Mouse (Mus musculus) ovary, postnatal 10 days (tissue): ENCODE measurements around the gene Wfdc18.

Source experiments
- DNase-seq: peaks from one replicate; pipeline ENCODE4 v3.0.0; 2022; ENCODE audit warnings: low spot score

Gene Wfdc18

DNA sequence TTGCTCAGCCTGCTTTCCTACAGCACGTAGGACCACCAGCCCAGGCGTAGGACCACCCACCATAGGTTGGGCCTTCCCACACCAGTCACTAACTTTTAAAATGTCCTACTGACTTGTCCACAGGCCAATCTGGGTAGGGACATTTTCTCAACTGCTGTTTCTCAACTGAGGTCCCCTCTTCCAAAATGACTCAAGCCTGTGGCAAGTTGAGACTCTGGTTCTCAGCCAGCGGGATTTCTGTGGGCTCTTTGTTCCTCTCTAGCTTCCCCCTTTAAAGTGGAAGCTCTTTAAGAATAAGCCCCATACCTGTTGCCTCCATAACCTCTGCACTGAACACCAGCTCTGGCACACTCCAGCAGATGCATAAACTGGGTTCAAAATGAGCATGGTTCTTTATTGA is 34.7 kb downstream of the Wfdc18 start:
- no peak for DNase-seq

DNA sequence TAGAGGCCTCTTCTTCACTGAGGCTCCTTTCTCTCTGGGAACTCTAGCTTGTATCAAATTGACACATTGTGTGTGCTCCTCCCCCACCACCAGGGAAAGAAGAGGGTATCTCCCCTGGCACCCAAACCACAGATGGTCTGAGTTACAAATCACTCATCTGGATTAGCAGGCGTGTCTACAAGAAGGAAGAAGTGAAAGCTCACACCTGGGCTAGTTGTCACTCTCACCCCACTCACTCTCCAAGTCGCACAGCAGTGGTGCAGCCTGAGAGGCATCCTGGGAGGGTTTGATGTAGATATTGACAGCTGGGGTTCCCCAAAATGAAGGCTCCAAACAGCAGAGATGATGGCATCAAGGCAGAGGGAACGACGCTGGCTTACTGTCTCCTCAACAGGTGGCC is 37.3 kb downstream of the Wfdc18 start:
- DNase-seq: no peak

DNA sequence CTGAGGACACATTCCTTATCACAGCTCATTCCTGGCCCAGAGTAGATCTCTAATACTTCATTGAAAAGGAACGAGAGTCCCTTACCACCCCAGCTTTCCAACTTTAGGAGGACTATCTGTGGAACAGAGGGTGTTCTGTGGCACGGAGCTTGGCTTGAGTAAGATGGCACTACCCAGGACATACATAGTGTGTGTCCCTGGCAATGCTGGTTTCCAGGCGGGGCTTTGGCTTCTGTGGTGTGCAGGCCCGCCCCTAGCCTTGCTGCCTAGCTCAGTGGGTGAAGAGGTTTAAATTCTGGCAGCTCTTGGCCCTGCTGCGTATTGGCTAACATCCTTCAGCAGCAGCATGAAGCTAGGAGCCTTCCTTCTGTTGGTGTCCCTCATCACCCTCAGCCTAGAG is 37.9 kb downstream of the Wfdc18 start, which contains the start of gene Wfdc21:
Wfdc21 (plus strand) TSS at position 260 of the 400 bp plus-strand sequence.
- DNase-seq: no peak

DNA sequence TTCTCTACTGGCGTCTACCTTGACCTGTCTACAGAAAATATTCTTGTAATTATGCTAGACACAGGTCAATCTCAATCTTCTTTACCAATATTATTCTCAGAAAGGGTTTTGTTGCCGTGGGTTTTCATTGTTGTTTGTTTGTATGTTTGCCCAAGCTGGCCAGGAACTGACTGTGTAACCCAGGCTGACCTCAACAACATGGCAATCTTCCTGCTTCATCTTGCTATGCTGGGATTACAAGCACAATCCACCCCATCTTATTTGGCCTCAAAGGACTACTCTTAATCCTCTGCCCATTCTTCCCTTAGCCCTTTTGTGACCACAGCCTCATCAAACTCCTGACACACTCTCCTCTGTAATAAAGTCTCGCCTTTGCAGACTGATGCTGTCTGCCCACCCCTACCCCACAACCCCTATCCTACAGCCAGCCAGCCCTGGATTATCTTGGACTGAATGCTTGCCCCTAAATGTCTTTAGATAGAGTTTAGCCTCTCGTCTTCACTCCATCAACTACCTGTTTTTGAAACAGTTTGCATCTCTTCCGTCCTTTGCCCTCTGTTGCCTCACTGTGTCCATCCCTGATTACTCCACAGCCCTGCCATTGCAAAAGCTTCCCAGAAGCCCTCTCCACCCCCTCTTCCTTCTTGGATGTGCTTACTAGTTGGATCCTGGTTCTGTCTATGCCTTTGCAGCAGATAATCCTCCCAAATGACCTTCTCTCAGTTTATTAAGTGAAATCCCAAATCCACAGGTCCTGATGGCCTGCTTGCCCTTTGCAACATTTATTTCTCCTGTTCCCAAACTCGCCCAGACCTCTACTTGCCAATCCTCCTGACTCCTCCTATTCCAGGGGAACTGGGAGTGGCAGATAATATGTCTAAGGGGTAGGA is 38.8 kb downstream of the Wfdc18 start:
- no peak for DNase-seq

DNA sequence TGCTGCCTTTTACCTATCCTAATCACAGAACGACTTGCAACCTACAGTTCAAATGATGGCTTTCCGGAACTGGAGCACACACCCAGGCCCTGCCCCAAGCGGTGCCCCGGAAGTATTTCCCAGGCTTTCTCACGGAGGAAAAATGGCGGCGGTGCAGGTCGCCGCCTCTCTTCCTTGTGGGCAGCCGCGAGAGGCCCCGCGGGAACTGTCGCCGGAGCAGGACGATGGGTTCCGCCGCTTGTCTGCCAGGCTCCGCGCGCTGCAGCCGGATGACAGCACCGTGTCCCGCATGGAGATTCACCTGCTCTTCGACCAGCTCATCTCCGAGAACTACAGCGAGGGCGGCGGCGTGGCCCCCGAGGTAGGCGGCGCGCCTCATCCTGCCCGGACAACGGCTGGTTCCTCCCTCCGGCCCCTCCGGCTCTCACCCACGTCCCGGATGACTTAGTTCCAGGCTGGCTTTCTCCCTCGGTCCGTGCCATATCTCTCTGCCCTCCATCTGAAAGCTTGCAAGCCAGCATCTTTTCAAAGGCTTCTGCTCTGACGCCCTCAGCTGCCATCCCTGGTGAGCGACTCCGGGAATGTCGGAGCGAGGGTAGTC is 44.9 kb downstream of the Wfdc18 start, which contains the start of gene Heatr6:
Heatr6 (plus strand) TSS at position 116 of the 601 bp plus-strand sequence.
- DNase-seq: peak; percentile 73

DNA sequence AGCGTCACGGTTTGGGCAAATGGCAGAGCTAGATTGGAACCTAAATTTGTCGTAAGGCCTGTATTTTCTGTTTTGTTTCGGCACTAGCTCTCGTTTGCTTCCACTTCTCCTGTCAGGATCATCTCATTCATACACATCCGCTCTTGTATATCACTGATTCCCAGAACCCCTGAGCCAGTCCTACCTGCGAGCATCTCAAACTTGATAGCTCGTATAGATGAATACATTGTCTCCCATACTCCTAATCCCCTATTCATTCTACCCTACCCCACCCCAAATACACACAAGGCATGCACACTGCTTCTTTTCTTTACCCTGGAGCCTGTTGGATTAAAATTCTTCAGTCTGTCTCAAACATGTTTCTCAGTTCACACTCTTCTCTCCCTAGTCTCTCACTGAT is 45.4 kb downstream of the Wfdc18 start:
- DNase-seq: no peak
